Mouse (Mus musculus): ENCODE data around the gene Slc22a4. TPM values are rescaled to one million over a fixed set of nuclear protein-coding genes. Genes with fewer than 3 reads are reported as not detected.

The Slc22a4 gene
- polyA plus RNA-seq, 2 experiments, result 24.4 to 34.0 TPM

GRCm38 (mm10) chr11:54027131-54028043 is 503 bp downstream of the Slc22a4 start:
- no peak for DNase-seq (ENCODE audit: low read depth in 3 of 3, low spot score in 3 of 3)
- Histone ChIP-seq H3K9ac (replicated peaks) (peak overlapping the region; percentile 99), H3K4me3 (ENCODE audit: insufficient read depth in 1 of 2, low read depth in 2 of 2, low read length in 2 of 2) (peak overlapping the region; percentile 68 to 96), H3K36me3 (replicated peaks; ENCODE audit: control insufficient read depth, insufficient read depth, low read depth) (peaks cover 33% of the 10 kb centered on the region), H3K27ac (peak overlapping the region; percentile 95), H3K4me2 (ENCODE audit: low read depth) (peak overlapping the region; percentile 97), H3K4me1 (replicated peaks; ENCODE audit: control insufficient read depth in 2 of 2, insufficient read depth in 2 of 2, low read length in 1 of 2) (peaks cover 44 to 45% of the 10 kb centered on the region in 2 experiments), H3K9me3 (ENCODE audit: control insufficient read depth, low read length) (no peaks in the 10 kb centered on the region), H3K27me3 (ENCODE audit: control insufficient read depth, insufficient read depth, low read length) (no peaks in the 10 kb centered on the region)
- TF ChIP-seq EP300 (IDR thresholded peaks at IDR 0.05; ENCODE audit: low read depth) (no peak), CTCF (IDR thresholded peaks at IDR 0.05; ENCODE audit: low read depth) (no peak)
- 10% methylated on average over 31 of the region's 31 CpGs for WGBS (ENCODE audit: insufficient replicate concordance)
- no peak for ATAC-seq (ENCODE audit: insufficient read depth)

- 12% methylated on average over 1 of the region's 1 CpGs for WGBS (ENCODE audit: insufficient replicate concordance)
- peaks cover 45 to 48% of the 10 kb centered on the region in 2 experiments for H3K4me1 ChIP-seq (replicated peaks; ENCODE audit: control insufficient read depth in 2 of 2, insufficient read depth in 2 of 2, low read length in 1 of 2)
- peak overlapping the region; percentile 95 for H3K27ac ChIP-seq
- no peaks in the 10 kb centered on the region for H3K27me3 ChIP-seq (ENCODE audit: control insufficient read depth, insufficient read depth, low read length)
- peak overlapping the region; percentile 68 to 96 for H3K4me3 ChIP-seq (ENCODE audit: insufficient read depth in 1 of 2, low read depth in 2 of 2, low read length in 2 of 2)
- no peaks in the 10 kb centered on the region for H3K9me3 ChIP-seq (ENCODE audit: control insufficient read depth, low read length)
- DNase-seq (ENCODE audit: low read depth in 3 of 3, low spot score in 3 of 3) (peak; percentile 88), ATAC-seq (ENCODE audit: insufficient read depth) (peak; percentile 85)
- TF ChIP-seq EP300 (IDR thresholded peaks at IDR 0.05; ENCODE audit: low read depth) (peak; percentile 95), CTCF (IDR thresholded peaks at IDR 0.05; ENCODE audit: low read depth) (no peak)
- H3K36me3 ChIP-seq (replicated peaks; ENCODE audit: control insufficient read depth, insufficient read depth, low read depth), result peaks cover 41% of the 10 kb centered on the region
- peak overlapping the region; percentile 99 for H3K9ac ChIP-seq (replicated peaks)
- peak overlapping the region; percentile 97 for H3K4me2 ChIP-seq (ENCODE audit: low read depth)
Observed at GRCm38 (mm10) chr11:54026491-54027041, 1.3 kb downstream of the Slc22a4 start.

GRCm38 (mm10) chr11:54021396-54022093 is 6.3 kb downstream of the Slc22a4 start:
- Histone ChIP-seq H3K27ac (no peak overlapping the region), H3K4me1 (replicated peaks; ENCODE audit: control insufficient read depth in 2 of 2, insufficient read depth in 2 of 2, low read length in 1 of 2) (peaks cover 30 to 36% of the 10 kb centered on the region in 2 experiments), H3K36me3 (replicated peaks; ENCODE audit: control insufficient read depth, insufficient read depth, low read depth) (peaks cover 66% of the 10 kb centered on the region), H3K9ac (replicated peaks) (no peak overlapping the region; the same call in 1 of the 2 replicates), H3K27me3 (ENCODE audit: control insufficient read depth, insufficient read depth, low read length) (no peaks in the 10 kb centered on the region), H3K4me2 (ENCODE audit: low read depth) (peak overlapping the region; percentile 97; the same call in 1 of the 2 replicates), H3K9me3 (ENCODE audit: control insufficient read depth, low read length) (no peaks in the 10 kb centered on the region), H3K4me3 (ENCODE audit: insufficient read depth in 1 of 2, low read depth in 2 of 2, low read length in 2 of 2) (no peak overlapping the region)
- no peak for DNase-seq (ENCODE audit: low read depth in 3 of 3, low spot score in 3 of 3)
- no peak for ATAC-seq (ENCODE audit: insufficient read depth)
- 91% methylated on average over 5 of the region's 5 CpGs for WGBS (ENCODE audit: insufficient replicate concordance)
- TF ChIP-seq EP300 (IDR thresholded peaks at IDR 0.05; ENCODE audit: low read depth), result no peak
- TF ChIP-seq CTCF (IDR thresholded peaks at IDR 0.05; ENCODE audit: low read depth), result no peak

GRCm38 (mm10) chr11:54018893-54019732 is 8.8 kb downstream of the Slc22a4 start:
- peaks cover 57% of the 10 kb centered on the region for H3K36me3 ChIP-seq (replicated peaks; ENCODE audit: control insufficient read depth, insufficient read depth, low read depth)
- H3K9ac ChIP-seq (replicated peaks), result no peak overlapping the region
- H3K27me3 ChIP-seq (ENCODE audit: control insufficient read depth, insufficient read depth, low read length), result no peaks in the 10 kb centered on the region
- H3K27ac ChIP-seq, result no peak overlapping the region
- DNase-seq (ENCODE audit: low read depth in 3 of 3, low spot score in 3 of 3) (no peak), ATAC-seq (ENCODE audit: insufficient read depth) (peak; percentile 30)
- no peak for TF ChIP-seq EP300 (IDR thresholded peaks at IDR 0.05; ENCODE audit: low read depth)
- TF ChIP-seq CTCF (IDR thresholded peaks at IDR 0.05; ENCODE audit: low read depth), result no peak
- 87% methylated on average over 3 of the region's 3 CpGs for WGBS (ENCODE audit: insufficient replicate concordance)
- no peak overlapping the region for H3K4me3 ChIP-seq (ENCODE audit: insufficient read depth in 1 of 2, low read depth in 2 of 2, low read length in 2 of 2)
- no peaks in the 10 kb centered on the region for H3K9me3 ChIP-seq (ENCODE audit: control insufficient read depth, low read length)
- H3K4me1 ChIP-seq (replicated peaks; ENCODE audit: control insufficient read depth in 2 of 2, insufficient read depth in 2 of 2, low read length in 1 of 2), result peaks cover 18 to 22% of the 10 kb centered on the region in 2 experiments
- H3K4me2 ChIP-seq (ENCODE audit: low read depth), result no peak overlapping the region
